Mouse (Mus musculus) spleen, adult 18-20 months (tissue): ENCODE results near the gene Ptpn13.

Experiments used
- DNase-seq, 2 experiments: peaks; one replicate each; pipeline ENCODE4 v3.0.0; 2022; ENCODE audit warnings: mixed read lengths in 2 of 2

Ptpn13 gene

DNA sequence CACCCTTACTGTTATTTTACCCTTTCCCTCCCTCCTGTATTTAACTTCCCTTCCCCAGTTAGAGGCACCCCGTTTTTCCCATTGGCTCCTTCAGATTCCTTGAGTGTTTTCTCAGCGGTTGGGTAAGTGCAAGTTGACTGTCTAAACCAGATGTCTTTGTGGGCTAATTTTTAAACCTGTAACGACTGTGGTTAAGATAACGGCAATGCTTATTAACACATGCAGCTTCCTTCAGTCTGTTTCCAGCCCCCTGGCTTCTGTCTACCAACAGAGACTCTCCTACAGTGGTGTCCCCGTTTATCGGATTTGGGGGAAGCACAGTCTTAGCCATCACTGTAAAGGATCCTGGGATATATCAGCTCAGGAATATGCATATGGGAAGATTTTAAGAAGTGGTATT, 35.9 kb downstream of the Ptpn13 start:
- no peak for DNase-seq

DNA sequence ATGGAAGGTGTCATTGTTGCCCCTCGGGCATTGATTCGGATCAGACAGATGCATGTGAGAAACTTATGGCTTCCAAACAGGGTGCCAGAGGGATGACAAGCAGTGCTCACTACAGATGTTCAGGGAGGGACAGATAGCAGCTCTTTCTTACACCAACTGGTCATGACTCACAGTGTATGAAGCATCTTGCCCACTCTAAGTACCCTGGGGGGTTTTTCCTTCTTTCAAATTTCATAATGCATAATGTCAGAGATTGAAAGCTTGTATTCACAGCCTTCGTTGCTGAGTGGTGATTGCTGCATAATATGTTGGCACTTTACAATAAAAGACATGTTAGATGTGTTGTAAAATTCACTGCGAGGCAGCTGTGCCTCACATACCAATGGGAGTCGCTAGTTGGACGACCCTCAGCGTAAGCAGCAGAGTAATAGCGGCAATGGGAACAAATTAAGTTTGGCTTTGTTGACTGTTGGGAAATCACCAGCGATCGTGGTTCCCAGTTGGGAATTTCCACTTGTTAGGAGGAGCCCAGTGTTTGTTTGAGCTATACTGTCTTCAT, 38.7 kb downstream of the Ptpn13 start:
- no peak for DNase-seq

DNA sequence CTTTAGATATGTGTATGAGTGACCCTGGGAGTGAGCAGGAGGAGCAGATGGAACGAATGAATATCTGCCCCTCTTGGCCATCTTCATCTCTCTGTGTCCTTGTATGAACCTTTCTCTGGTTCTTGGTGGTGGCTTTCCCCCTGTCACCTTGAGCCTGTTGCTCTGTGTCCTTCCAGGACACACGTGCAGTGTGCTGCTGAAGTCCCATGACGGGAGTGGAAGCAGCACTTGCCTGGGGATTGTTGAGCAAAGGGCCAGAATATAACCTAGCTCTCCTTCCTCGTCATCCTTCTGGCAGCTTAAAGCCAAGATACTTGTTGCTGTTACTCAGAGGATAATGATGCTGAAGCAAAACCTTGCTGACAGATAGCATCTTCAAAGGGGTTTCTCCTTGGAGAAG, 39.3 kb downstream of the Ptpn13 start:
- DNase-seq: no peak

GRCm38 (mm10) chr5:103464771-103465170, 39.8 kb downstream of the Ptpn13 start:
- DNase-seq: no peak

GRCm38 (mm10) chr5:103472670-103473069, 47.7 kb downstream of the Ptpn13 start:
- DNase-seq: no peak

DNA sequence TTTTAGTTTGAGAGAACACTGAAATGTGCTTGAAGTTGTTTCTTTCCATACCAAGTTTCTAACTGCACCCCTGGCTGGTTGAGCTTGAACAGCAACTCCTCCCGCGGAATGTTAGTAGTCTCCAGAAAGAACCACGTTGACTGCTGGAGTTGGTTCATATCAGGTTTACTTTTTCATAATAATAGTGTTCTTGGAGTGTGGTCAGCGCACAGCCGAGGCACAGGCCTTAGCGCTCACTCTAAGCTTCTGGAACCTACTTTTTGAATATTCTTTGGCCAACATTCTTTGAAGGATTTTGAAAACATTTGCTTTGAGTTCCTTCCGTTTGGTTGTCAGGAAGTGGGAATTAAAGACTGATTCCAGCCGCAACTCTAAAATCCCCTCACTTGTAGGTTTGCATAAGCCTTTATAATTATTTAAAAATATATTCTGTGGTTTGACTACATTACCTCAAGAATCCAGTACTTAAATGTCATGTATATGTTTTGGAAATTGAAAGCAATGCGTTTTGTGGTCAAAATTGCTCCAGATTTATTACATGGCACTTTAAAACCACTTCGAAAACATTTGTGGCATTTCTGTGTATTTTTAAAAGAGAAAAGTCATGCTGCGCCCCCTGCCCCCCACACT, 48.6 kb downstream of the Ptpn13 start:
- no peak for DNase-seq

DNA sequence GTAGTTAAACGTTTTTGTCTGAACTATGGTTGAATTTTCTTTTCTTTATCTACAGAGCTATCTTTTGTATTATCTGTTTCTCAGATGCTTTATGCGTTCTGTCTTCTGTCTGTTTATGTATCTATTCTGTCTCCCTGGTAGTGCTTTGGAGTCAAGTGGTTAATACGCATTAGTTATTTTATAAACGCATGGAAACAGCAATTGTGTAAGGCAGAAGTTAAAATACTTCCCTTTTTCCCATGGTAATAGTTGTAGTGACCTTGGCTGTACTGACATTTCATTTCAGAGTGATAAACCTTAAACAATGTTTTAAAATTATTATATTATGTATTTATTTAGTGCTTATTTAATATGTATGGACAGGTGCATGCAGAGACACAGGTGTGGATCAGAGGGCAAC, 49.3 kb downstream of the Ptpn13 start:
- DNase-seq: no peak

GRCm38 (mm10) chr5:103475503-103475902, 50.5 kb downstream of the Ptpn13 start:
- DNase-seq: no peak

- DNase-seq: no peak
These were observed 54.5 kb downstream of the Ptpn13 start for GRCm38 (mm10) chr5:103479503-103479902.

- DNase-seq: no peak
These were observed 56.2 kb downstream of the Ptpn13 start for GRCm38 (mm10) chr5:103481222-103481621.

GRCm38 (mm10) chr5:103487001-103487400, 62.0 kb downstream of the Ptpn13 start:
- DNase-seq: no peak

GRCm38 (mm10) chr5:103490964-103491363, 66.0 kb downstream of the Ptpn13 start:
- DNase-seq: no peak

- DNase-seq: no peak
These were observed 66.8 kb downstream of the Ptpn13 start for GRCm38 (mm10) chr5:103491788-103492187.

DNA sequence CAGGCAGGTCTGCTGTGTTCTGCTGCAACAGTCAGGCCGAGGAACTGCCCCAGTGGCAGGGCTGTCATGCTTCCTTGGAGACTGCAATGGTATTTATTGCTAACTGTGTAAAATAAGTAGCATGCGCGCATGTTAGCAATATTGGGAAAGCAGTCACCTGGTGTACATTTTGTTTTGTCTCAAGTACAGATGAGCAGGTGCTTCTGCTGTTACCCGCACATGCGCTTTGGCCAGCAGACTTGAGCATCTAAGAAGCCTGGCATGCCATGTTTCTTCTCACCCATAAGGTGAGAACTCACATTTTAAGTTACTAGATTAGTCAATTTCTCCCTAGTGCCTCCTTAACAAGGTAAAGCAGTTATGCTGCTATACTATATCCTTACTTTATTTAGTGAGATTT, 72.1 kb downstream of the Ptpn13 start:
- no peak for DNase-seq

GRCm38 (mm10) chr5:103497480-103497879, 72.5 kb downstream of the Ptpn13 start:
- no peak for DNase-seq

DNA sequence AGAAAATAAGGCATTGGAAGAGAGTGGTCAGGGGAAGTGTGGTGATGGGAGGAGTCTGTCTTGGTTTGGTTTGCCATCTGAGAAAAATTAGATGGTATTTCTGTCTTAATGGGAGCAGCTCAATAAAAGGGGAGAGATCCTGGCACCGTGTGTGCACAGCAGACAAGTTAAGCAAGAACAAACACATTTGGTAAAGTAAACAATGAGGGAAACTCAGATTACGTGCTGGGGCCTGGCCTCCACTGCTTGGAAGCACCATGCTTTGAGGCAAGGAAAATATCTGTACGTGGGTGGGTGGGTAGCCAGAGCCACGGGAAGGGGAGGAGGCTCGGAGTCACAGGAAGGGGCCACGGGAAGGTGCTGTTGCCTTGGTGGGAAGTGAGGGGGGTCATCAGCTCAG, 74.3 kb downstream of the Ptpn13 start:
- no peak for DNase-seq

GRCm38 (mm10) chr5:103501076-103501475, 76.1 kb downstream of the Ptpn13 start:
- DNase-seq: no peak

DNA sequence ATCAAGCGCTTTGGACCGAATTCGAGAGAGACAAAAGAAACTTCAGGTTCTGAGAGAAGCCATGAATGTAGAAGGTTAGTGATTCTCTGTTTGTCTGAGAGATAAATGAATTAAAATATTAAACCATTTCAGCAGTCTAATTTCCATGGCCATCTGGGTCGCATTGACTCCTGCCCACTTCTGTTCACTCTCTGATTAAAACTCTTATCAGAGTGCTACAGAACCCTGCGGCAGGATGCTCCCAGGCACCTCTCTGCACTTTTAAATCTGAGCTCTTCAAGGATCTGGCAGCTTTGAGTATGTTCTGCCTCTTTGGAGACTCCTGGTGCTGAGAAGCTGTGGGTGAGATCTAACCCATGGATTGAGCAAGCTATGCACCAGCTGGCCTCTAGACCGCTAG, 76.8 kb downstream of the Ptpn13 start:
- no peak for DNase-seq

DNA sequence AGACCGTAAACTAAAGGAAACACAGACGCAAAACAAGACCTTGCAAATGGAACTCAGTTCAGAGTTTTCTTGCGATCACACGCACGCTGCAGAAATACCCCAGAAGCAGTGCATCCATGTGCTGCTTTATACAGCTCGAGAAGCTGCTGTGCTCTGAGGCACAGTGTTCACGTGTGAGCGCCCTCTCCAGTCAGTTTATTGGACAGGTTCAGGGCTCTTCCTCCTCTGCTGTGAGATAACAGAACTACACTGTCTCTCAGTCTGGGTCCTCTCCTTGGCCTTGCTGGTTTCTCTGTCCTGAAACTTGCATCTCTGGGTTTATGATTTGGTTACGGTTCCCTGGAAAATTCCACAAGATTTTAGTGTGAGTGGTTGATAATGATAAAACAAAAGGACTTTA, 88.2 kb downstream of the Ptpn13 start:
- no peak for DNase-seq

GRCm38 (mm10) chr5:103514441-103514840, 89.4 kb downstream of the Ptpn13 start:
- no peak for DNase-seq

DNA sequence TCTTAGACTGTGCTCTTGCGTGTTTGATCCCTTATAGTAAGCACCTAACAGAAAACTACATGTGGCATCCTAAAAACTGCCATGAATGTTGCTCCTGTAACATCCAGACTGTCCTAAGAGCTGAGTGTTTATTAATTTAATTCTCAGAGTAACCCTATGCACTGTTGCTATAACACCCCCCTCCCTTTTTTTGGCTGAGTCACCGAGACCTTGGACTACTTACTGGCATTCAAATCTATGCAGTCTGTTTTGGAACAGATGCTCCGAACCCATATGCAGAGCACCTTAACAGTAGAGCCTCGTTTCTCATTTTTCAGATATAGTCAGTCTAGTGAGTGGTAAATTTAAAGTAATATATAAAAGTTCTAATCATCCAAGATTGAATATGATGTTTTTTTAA, 90.9 kb downstream of the Ptpn13 start:
- DNase-seq: no peak

GRCm38 (mm10) chr5:103516555-103516954, 91.6 kb downstream of the Ptpn13 start:
- DNase-seq: no peak

- DNase-seq: no peak
These were observed 92.6 kb downstream of the Ptpn13 start for GRCm38 (mm10) chr5:103517641-103518040.

DNA sequence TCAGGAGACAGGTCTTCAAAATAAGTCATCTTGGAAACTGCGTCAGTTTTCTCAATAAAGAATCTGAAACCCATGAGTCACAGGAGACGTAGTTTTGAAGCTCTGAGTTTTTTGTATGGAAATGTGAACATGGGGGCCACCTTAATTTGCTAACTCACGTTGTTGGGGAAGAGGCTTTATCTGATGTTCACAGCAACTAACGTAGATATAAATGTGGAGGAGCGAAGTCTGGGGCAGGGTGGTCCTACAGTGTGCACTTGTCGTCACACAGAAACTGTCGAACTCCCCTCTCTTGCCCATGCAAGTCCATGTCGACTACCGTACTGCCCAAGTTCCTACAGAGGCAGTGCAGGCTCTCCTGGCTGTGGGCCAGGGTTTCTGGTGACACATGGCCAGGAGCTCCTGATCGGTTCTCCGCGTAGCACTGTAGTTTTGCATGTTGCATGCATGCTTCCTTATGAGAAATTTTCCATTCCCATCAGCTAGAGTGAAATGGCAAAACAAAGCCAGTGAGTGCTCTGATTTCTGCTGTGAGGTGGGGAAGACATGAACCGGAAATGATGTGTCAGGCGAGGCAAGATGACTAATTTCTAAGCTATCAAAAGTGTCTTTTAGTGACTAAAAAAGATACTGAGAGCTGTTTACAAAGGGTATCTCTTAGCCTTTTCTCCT, 93.9 kb downstream of the Ptpn13 start:
- no peak for DNase-seq

GRCm38 (mm10) chr5:103522371-103522770, 97.4 kb downstream of the Ptpn13 start:
- no peak for DNase-seq
